Mouse (Mus musculus) duodenum, adult 2 months (tissue): ENCODE measurements around the gene Olfr733. TPM values are rescaled to one million over a fixed set of nuclear protein-coding genes. Genes with fewer than 3 reads are reported as not detected.

Experiments
- polyA plus RNA-seq: library from polyadenylated mRNA; depleted of rRNA; stranded (reverse); fragments of >200 nt; gene quantifications from 2 replicates; pipeline ENCODE4 v1.2.3, GENCODE M21; 2012; ENCODE audit warnings: low replicate concordance; rRNA removed

The Olfr733 gene
- polyA plus RNA-seq = not detected in 2 replicates

GRCm38 (mm10) chr14:50301422-50301821 is at the start of gene Olfr733:
Olfr733 (minus strand) TSS chr14:50301522.

GRCm38 (mm10) chr14:50348796-50349195 is 47.5 kb upstream of the Olfr733 start, which contains the start of gene Olfr735:
Olfr735 (minus strand) TSS chr14:50348872.

GRCm38 (mm10) chr14:50326661-50327060 is 25.3 kb upstream of the Olfr733 start, which contains the start of gene Olfr734:
Olfr734 (minus strand) TSS chr14:50326761.

GRCm38 (mm10) chr14:50284106-50284505 is 17.2 kb downstream of the Olfr733 start, which contains the start of gene Olfr732:
Olfr732 (minus strand) TSS chr14:50284206.

Other genes with a start within 250 kb of the Olfr733 start
- not detected in 2 replicates for gene Olfr726, start 210.6 kb downstream of the Olfr733 start, polyA plus RNA-seq
- gene Olfr727, start 178.3 kb downstream of the Olfr733 start, polyA plus RNA-seq = not detected in 2 replicates
- not detected in 2 replicates for gene Olfr728, start 158.8 kb downstream of the Olfr733 start, polyA plus RNA-seq
- not detected in 2 replicates for gene Olfr729, start 148.6 kb downstream of the Olfr733 start, polyA plus RNA-seq
- not detected in 2 replicates for gene Olfr730, start 113.3 kb downstream of the Olfr733 start, polyA plus RNA-seq
- not detected in 2 replicates for gene Olfr731, start 59.7 kb downstream of the Olfr733 start, polyA plus RNA-seq
- gene Olfr732, start 17.3 kb downstream of the Olfr733 start, polyA plus RNA-seq = not detected in 2 replicates
- gene Olfr734, start 25.2 kb upstream of the Olfr733 start, polyA plus RNA-seq = not detected in 2 replicates
- gene Olfr735, start 47.4 kb upstream of the Olfr733 start, polyA plus RNA-seq = not detected in 2 replicates
- 0.12 TPM in 2 replicates for gene Tlr11, start 56.4 kb upstream of the Olfr733 start, polyA plus RNA-seq
- gene Olfr736, start 79.6 kb upstream of the Olfr733 start, polyA plus RNA-seq = not detected in 2 replicates
- not detected in 2 replicates for gene Olfr738, start 106.0 kb upstream of the Olfr733 start, polyA plus RNA-seq
- not detected in 2 replicates for gene Olfr739, start 117.1 kb upstream of the Olfr733 start, polyA plus RNA-seq
- gene Olfr740, start 144.0 kb upstream of the Olfr733 start, polyA plus RNA-seq = not detected in 2 replicates
- gene Olfr741, start 171.2 kb upstream of the Olfr733 start, polyA plus RNA-seq = not detected in 2 replicates
- not detected in 2 replicates for gene Olfr742, start 202.1 kb upstream of the Olfr733 start, polyA plus RNA-seq
- gene Olfr743, start 220.3 kb upstream of the Olfr733 start, polyA plus RNA-seq = not detected in 2 replicates